Mouse (Mus musculus): ENCODE data around the gene Clgn.

GRCm38 (mm10) chr8:83390006-83390701, 487 bp downstream of the Clgn start:
- TF ChIP-seq EP300 (IDR thresholded peaks at IDR 0.05; ENCODE audit: low read depth in 1 of 2, low read length in 2 of 2), result no peak
- no peak for TF ChIP-seq POLR2A (IDR thresholded peaks at IDR 0.05; ENCODE audit: control insufficient read depth in 1 of 2, insufficient read depth in 1 of 2, low read depth in 1 of 2, low read length in 2 of 2, poor library complexity in 1 of 2)
- no peak for TF ChIP-seq CTCF (IDR thresholded peaks at IDR 0.05 in 2 of 3, conservative IDR thresholded peaks at IDR 0.05 in 1 of 3; ENCODE audit: control insufficient read depth in 1 of 3, insufficient read depth in 1 of 3, low read depth in 2 of 3, low read length in 3 of 3, poor library complexity in 1 of 3, severe bottlenecking in 1 of 3)
- TF ChIP-seq TCF12 (IDR thresholded peaks at IDR 0.05; ENCODE audit: low read depth, low read length), result no peak
- TF ChIP-seq NELFE (IDR thresholded peaks at IDR 0.05; ENCODE audit: low read depth, low read length), result no peak
- TF ChIP-seq E2F4 (IDR thresholded peaks at IDR 0.05; ENCODE audit: borderline replicate concordance, low read depth, low read length), result no peak
- no peak for TF ChIP-seq NRF1 (IDR thresholded peaks at IDR 0.05; ENCODE audit: insufficient read depth, low read depth, low read length, poor library complexity, severe bottlenecking)
- no peak for TF ChIP-seq MEF2A (IDR thresholded peaks at IDR 0.05; ENCODE audit: extremely low read depth, insufficient replicate concordance, low read depth, low read length, poor library complexity, severe bottlenecking)
- no peak for TF ChIP-seq KAT2A (conservative IDR thresholded peaks at IDR 0.05; ENCODE audit: low read depth, low read length)
- TF ChIP-seq ZNF384 (IDR thresholded peaks at IDR 0.05; ENCODE audit: low read depth, low read length), result no peak
- TF ChIP-seq CHD1 (IDR thresholded peaks at IDR 0.05; ENCODE audit: low read depth, low read length), result no peak
- no peak for TF ChIP-seq ELF1 (IDR thresholded peaks at IDR 0.05; ENCODE audit: low read depth, low read length)

Data from MEL (cell line).